Mouse (Mus musculus) gastrocnemius, adult 18-20 months (tissue): Measurements from ENCODE around the gene Spdl1. TPM values are rescaled to one million over a fixed set of nuclear protein-coding genes. Genes with fewer than 3 reads are reported as not detected.
"Not testable (repeated sequence)": the region's sequence is repeated elsewhere in the genome, so short reads cannot be mapped to it uniquely, and the experiment has no call there.

Experiments used
- DNase-seq: peaks from one replicate; pipeline ENCODE4 v3.0.0; 2021; ENCODE audit warnings: low spot score
- total RNA-seq, 2 experiments: library from RNA; stranded (reverse); gene quantifications; 2 replicates each; pipeline ENCODE4 v1.2.3; 2021

Gene Spdl1
- total RNA-seq, 2 experiments from 2014 or later: not detected

DNA sequence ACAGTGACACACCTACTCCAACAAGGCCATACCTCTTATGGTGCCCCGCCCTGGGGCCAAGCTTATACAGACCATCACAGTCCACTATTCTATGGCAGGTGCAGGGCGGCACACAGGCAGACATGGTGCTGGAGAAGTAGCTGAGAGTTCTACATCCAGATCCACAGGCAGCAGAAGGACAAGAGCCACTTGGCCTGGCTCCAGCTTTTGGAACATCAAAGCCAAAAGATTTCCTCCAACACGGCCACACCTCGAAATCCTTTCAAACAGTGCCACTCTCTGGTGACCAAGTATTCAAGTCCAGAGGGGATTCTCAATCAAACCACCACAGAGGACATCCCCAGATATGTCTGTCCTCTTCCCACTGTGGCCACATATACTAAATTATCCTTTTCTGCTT, 28.4 kb downstream of the Spdl1 start:
- DNase-seq: not testable (repeated sequence)

DNA sequence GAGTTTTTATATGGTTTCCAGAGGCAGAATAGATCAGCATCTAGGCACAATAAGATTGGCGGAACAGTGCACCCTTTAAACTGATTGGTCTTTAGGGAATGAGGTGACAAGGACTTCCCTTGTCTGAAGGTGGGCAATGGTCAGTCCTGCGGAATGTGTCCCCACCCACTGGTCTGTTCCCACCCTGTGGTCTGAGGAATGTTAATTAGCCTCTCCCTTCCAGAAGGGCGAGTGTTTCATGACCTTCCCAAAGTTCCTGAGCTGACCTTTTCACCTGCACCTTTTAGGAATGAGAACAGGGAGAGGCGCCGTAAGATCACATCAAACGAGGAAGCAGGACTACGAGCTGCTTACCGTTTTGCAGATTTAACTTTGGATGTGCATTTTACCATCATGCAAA, 35.4 kb downstream of the Spdl1 start:
- DNase-seq: not testable (repeated sequence)

DNA sequence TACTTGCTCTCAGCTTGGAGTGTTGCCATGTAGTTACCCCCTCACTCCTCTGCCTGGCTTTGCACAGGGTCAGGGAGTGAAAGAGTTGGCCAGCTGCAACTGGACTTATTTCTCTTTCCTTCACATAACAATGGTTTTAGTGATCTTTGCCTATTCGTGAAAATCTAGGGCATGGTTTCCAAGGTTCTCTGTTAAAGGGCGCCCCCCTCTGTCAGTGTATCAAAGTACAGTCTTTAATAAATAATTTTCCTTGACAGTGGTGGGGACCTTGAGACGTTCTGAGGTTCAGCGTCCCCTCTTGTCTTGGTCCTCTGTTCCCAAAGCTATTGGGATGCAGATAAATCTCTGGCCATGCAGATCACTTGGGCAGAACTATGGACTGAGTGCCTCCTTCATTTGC, 37.3 kb downstream of the Spdl1 start:
- no peak for DNase-seq

DNA sequence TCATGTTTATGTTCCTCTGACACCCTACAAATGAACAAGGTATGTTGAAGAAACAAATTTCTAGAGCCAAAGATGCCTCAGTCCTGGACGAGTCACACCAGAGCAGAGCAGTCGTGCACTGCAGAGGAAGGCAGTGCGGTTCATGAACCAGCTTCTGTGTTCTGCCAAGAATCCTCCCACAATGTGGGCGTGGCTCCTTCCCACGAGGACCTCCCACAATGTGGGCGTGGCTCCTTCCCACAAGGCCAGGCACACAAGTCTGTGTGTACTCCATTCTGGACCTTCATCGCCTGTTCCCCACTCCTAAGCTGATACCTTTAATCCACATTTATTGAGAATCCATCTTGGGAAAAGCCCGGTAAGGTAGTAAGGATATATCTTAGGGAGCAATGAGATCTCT, 41.6 kb downstream of the Spdl1 start:
- DNase-seq: no peak

DNA sequence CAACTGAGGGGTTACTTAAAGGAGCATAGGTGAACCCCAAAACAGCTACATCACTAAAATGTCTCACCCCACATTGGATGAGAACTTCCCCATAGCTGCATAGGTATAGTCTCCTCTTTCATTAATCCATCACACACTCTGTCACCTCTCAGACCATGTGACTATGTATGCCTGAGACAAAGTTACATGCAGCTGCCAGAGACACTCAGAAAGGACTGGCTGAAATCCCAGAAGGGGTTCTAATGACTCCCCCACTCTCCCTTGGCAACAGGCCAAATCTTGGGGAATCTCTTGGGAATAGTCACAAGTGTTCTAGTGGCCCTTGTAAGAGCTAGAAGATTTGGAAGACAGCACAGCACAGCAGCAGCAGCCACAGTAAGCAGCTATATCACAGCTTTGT, 48.6 kb downstream of the Spdl1 start:
- no peak for DNase-seq

DNA sequence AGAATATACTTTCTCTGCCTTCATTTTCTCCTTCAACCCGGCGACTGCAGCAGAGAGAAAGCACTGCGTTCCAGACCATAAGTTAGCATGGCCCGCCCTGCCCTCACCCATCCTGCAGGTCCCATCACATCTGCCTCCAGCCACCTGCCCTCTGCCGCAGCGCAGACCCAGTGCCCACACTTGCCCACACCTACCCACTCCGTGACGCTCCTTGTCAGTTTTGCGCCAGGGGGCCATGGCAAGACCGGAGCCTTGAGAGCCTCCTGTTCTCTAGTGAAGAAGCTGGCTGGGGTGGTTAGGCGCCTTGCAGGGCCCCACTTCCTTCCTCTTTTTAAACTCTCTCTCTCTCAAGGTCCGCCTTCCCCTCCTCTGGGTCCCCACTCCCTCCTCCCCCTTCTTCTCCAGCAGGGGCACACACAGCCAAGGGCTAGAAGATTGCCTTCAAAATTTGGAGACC, 49.8 kb downstream of the Spdl1 start, which contains the start of gene Dock2:
TSS of gene Dock2 (minus strand) at position 306 of the 457 bp plus-strand sequence.
- no peak for DNase-seq

DNA sequence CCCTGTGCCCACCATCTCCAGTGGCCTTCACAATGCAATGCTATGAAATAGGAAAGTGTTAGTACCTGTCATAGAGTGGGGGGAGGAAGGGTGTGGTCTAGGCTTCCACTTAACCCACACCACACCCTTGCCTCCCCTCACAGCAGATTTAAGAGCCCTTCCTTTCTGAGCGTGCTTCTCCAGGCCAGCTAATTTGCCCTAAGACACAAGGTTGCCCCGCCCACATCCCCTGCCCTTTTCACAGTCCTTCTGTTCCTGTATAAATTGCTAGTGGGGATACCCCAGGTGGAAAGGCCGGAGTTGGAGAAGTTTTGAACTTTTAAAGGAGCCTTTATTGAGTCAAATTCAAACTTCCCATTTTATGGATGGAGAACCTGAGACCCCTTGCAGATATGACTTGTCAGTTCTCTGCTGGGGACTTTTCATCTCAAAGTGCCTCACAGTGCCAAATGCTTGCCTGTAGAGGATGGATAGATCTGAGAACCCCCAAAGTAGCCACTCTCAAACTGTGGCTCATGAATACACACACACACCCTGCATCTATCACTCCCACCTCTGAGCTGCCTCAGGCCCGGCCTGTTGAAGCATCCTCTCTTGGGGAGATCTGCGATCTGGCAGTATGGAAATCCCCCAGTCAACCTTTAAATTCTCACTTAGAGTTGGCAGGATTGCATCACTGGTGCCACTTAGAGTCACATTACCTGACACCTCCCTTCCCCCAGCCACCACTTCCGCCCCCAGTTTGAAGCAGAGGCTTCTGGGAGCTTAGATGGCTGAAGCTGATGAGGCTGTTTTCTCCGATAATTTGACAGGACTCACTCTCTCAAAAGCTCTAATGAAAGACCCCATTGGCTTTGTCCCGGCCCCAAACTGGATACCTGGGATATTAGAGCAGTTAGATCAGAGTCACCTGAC, 50.7 kb downstream of the Spdl1 start:
- DNase-seq: no peak

DNA sequence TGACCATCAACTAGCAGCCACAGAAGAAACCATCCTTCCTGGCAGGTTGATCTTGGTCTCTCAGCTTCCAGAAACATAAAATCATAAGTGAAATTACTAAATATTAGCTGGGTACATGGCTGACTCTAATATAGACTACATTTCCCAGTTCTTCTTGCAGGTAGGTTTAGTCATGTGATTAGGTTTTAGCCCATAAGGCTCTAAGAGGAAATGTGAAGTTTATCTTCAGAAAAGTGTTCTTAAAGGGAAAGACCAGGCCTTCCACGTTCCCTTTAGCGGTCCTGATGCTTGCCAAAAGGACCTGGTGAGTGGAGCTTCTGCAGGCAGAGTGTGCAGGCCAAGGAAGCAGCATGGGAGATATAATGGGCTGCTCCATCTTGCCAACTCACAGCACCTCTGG, 52.7 kb downstream of the Spdl1 start:
- DNase-seq: no peak

DNA sequence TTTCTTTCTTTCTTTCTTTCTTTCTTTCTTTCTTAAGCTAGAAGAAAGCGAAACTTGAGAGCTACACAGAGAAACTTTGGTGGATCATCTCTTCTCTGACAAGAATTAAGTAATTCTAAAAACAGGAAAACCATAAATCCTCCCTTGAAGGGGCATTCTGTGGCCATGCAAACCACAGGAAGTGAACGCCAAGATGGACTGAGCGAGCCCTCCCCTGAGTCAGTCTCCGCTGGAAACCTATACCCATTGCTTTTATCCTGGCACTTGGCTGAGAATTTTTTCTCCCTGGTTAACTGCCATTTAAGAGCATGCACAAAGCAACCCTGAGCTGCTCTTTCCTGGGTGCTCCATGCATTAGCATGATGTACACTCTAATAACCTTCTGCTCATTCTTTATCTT, 53.5 kb downstream of the Spdl1 start:
- DNase-seq: no peak

DNA sequence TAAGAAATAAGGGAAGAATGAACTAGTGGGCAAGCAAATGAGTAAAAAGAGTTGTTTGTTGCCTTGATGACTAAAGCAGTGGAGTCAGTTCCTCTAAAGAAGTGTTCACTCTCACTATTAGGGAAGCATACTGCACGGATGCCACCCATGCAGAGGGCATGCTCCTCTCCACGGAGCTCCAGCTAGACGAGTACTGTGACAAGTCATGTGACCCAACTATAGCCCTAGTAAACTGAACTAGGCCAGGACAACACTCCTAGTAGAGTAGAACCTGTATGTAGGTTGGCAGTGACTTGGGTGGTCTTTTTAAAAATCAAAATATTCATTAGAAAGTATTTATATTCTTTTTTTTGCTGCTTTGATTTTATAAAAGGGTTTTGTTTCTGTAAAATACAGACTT, 55.1 kb downstream of the Spdl1 start:
- no peak for DNase-seq

DNA sequence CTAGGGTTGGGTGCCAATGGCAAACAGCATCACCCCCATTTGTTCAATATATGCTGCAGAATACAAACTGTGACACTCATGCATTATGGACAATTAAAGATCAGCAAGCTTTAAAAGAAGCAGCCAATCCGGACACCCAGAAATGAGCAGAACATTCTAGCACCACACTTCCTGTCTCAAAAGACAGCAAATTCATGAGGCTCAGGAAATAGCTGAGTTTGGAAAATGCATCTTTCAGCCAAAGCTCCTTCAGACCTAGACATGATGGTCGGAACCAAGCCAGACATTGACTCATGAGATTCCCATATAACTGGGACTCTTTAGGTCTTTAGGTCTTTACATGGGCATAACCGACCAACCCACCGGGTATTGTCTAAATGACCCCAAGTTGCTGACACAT, 55.9 kb downstream of the Spdl1 start:
- DNase-seq: no peak

DNA sequence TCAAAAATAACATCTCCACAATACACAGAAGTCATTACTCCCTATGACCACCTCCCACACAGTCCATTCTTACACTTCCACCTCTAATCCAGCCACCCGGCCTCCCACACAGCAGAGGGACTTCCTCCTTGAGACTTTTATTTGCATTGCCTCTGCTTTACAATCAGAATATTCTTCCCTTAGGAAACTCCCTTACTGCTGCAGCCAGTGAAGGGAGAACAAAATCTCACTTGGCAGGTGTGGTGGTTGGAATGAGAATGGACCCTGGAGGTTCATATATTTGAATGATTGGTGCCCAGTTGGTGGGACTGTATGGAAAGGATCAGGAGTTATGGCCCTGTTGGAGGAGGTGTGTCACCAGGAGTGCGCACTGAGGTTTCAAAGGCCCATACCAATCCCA, 57.4 kb downstream of the Spdl1 start:
- DNase-seq: no peak

DNA sequence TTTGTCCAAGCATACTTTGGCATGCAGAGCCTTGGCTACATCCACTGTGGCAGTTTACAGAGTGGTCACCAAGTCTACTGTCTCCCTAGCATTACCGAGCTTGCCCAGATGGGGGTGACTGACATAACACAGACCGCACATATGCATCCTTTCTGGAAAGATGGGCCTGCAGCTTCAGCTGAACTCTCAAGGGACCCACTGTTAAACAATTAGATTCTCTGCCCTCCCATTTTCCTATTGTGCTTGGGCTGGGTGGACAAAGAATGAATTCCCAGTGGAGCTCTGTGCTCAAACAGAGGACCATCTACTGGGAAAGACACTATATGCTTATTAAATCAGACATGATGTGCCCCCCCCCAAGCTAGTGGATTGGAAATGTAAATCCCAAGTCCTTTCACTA, 58.8 kb downstream of the Spdl1 start:
- DNase-seq: no peak

DNA sequence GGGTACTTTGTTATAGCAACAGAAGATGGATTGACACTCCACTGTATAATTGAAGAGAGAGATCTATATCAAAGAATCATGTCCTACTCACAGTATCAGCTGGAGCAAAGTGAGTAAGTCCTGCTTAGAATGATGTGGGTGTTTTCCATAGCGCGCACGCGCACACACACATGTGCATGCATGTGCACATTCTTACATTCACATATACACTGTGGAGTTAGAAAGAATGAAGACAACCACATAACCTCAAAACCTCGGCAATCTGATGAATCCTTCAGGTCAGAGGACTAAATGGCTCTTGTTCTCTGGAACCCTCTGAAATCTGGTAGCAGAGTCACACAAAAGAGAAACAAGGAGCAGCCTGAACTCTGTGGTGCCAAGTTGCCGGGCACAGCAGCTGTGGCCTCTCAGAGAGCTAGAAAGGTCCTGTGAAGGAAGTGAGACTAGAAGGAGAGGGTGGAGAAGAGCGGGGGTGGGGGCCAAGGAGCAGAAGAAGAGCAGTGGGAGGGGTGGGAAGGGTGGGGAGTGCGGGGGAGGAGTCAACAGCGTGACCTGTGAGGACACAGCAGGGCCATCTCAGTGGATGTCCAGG, 60.0 kb downstream of the Spdl1 start:
- no peak for DNase-seq

DNA sequence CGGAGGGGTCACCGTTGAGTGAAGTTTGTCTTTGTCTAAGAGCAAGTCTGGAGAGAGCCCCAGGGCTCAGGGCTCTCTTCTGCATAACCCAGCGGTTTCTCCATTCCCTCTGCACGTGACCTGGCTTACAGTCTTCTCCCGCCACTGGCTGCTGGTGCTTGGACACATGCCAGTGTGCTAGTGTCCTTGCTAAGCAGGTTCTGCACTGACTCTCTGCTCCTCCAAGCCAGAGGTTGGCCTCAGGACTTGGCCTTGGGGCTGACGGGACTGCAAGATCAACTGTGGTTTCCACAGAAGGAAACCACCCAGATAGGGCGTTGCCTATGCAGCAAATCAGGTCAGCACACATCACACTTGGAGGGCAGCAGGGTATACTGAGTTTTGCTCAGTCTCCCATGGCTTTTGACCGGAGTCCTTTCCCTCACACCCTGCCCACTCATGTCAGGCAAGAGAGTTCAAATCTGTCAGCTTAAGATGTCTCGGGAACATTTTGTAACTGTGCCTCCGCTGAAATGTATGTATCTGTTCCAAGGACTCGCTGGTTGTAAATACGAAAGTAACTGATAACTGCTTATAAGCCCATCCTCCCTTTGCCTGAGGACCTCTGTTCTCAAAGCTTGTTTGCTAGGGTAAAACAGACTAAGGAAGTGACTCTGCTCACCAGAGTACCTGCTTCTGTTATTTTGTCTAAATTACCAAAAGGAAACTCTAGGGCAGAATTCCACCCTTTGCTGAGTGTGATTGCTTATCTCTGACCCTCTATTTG, 62.0 kb downstream of the Spdl1 start:
- peak; percentile 29 for DNase-seq

DNA sequence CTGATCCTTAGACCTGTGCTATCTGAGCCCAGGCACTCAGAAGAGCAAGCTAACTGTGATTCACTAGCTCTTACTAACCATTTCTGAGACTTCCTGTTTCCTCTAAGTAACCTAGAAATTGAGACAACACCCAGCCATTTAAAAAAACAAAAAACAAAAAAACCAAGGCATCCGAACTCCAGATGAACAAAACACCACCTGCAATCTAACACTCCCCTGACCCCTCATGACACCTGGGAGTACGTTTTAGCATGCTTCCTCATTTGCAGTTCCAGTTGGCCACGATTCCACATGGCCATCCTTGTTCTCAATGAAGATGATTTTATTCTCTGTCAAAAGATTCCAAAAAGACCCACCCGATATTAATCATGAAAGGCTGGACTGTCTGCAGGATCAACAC, 62.8 kb downstream of the Spdl1 start:
- DNase-seq: no peak

DNA sequence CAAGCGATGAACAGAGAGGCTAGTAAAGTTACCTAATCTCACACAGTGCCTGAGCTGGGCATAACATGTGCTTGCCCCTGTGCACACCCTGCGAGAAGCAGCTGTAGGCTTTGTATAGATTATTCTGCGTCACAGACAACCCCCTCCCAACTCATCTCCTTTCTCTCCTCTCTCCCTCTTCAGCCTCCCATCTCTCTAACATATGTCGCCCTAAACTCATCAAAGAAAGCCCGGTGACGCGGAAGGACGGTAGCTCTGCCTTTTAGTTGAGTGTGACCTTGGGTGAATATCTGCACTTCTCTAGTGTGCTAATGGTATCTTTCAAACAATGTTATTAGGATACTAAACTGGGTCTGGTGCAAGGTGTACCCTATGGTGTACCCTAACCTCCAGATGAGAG, 63.5 kb downstream of the Spdl1 start:
- DNase-seq: no peak

DNA sequence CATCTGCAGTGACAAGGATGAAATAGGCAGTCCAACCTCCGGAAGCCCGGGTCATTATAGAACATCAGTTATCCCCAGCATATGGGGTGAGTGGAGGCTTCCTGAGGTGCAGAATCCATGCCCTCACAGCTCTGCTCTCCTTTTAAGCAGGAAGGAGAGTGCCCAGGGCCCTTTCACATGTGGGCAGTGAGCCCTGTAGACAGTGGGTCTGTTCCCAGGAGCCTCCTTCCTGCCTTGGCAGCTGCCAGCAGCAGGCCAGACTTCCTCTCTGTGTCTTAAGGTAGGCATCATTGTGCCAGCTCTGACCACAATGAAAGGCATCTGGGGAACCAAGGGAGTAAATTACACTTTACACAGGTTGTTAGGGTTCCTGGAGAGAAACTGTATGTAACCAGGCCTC, 64.0 kb downstream of the Spdl1 start:
- no peak for DNase-seq

DNA sequence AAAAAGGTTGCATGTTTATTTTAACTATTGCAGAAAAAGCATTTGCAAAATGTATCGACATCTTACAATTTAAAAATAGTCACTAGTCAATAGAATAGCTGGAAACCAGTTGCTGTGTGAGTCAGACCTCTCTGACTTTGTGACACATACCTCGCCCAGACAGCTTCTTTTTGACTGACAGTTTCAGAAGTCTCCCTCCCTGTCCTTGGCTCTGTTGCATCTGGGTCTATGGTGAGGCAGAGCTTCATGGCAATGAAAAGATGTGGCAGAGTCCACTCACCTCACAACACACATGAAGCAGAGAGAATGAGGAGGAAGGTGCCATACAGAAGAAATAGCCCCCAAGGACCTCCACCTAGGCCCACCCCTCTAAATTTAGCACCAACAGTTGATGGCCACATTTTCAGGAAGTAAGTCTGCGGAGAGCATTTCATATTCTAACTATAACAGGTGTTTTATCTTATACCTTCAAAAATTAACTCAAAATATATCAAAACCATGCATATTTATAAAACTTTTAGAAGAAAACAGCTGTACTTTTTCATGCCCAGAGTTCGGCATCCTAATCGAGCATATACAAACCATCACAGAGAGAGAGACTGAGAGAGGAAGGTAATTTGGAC, 69.6 kb downstream of the Spdl1 start:
- DNase-seq: no peak

DNA sequence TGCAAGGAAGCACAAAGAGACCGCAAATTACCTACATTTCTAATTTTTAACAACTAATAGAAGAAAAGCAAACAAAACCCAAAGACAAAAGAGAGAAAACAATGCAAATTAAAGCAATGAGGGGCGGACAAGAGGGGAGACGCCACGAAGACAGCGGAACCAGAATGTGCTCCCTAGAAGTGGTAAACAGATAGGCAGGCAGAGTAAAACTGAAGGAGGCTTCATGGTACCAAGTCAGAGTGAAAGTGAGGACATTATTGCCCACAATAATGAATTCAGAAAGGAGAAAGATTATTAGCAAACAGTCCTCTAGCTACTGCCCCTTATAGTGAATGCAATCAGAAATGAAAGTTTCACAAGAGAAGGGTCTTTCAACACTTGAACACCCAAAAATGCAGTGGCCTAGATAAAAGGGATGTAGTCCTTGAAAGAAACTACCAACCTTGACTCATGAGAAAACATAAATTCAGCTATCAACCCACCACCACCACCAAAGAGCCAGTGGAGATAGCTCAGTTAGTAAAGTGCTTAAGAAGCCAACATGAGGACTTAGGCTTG, 70.8 kb downstream of the Spdl1 start:
- DNase-seq: no peak

DNA sequence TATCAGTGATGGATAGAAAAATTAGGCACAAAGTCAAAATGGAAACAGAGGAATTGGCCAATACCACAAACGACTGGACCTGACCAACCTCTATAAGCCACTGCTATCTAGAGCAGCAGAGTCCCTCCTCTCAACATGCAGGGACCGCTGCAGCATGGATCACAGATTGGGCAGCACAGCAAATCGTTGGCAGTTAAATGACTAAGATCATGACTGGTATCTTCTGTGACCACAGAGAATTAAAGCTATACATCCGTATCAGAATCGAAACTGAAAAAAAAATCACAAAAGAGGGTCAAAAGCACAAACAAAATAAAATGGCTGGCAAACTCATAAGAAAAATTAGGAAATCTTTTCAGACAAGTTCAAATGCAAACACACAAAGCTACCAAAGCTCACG, 71.3 kb downstream of the Spdl1 start:
- DNase-seq: no peak
